Mouse (Mus musculus) liver, adult 2 months (tissue): ENCODE data around the gene Clstn1.

Source experiments
- CTCF ChIP-seq: fragments of 200-500 bp; IDR thresholded peaks from 2 replicates; pipeline ENCODE4 v1.5.1; 2011; ENCODE audit warnings: low read depth, low read length, control low read depth
- POLR2A ChIP-seq: fragments of 200-500 bp; IDR thresholded peaks from 2 replicates; pipeline ENCODE4 v1.6.1; 2011; ENCODE audit warnings: low read length, control low read depth; ENCODE audit not compliant: insufficient read depth; ENCODE audit errors: extremely low read depth

DNA sequence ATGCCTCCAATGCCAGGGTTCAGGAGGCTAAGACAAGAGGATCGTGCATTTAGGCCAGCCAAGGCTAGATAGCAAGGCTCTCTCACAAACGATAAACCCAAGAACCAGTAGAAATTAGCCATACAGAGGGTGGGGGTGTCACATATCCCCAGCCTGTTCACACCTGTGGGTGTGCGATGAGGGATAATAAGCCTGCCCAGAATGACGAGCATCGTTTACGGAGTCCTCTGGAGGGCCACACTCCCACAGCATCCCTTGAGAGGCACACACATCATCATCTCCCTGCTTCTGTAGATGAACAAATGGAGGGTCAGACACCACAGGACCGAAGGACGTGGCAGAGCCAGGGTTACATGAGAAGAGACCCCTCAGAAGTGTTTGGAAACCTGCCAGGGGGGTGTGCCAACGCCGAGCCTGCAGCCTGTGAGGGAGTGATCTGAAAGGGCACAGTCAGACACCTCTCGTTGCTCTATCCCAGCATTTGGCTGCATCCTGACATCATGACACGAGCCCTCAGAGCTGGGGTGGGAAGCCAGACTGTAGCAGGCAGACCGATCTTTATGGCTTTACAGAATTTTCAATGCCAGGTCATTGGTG lies 8.1 kb upstream of the Clstn1 start:
- TF ChIP-seq CTCF (no peak), POLR2A (no peak)
